Mouse (Mus musculus) heart, embryonic 16.5 days (tissue): ENCODE measurements at regions not wholly inside any gene's neighbourhood (a gene's known extent, or its start where the extent isn't known, plus 50 kb on each side); places are given as distances from the start of the nearest gene placed in this dataset.
"Not testable (repeated sequence)": the region's sequence is repeated elsewhere in the genome, so short reads cannot be mapped to it uniquely, and the experiment has no call there.

ENCODE experiments used
- ATAC-seq: fragments of 200-750 bp; cut with Nextera tagmentation; replicated peaks from 2 replicates; pipeline ENCODE4 v1.8.0; 2017; ENCODE audit warnings: moderate number of reproducible peaks; ENCODE audit not compliant: insufficient read depth, low FRiP score; ENCODE audit errors: extremely low read depth
- H3K27ac ChIP-seq: fragments of 300-500 bp; sonication (generic); 2 replicates; pipeline ENCODE4 v1.5.1; 2014; ENCODE audit warnings: mild to moderate bottlenecking, low read length, control low read depth, moderate library complexity
- H3K27me3 ChIP-seq: fragments of 300-500 bp; sonication (generic); 2 replicates; pipeline ENCODE4 v1.6.1; 2014; ENCODE audit warnings: low read length, mixed read lengths; ENCODE audit not compliant: control insufficient read depth, insufficient read depth
- H3K36me3 ChIP-seq: fragments of 300-500 bp; sonication (generic); 2 replicates; pipeline ENCODE4 v1.6.1; 2014; ENCODE audit not compliant: control insufficient read depth, insufficient read depth
- H3K4me1 ChIP-seq: fragments of 300-500 bp; sonication (generic); 2 replicates; pipeline ENCODE4 v1.6.1; 2014; ENCODE audit warnings: low read length, mixed read lengths; ENCODE audit not compliant: control insufficient read depth, insufficient read depth
- H3K4me2 ChIP-seq: fragments of 300-500 bp; sonication (generic); 2 replicates; pipeline ENCODE4 v1.6.1; 2014; ENCODE audit warnings: low read depth, mild to moderate bottlenecking, control low read depth, low read length
- H3K4me3 ChIP-seq: fragments of 300-500 bp; sonication (generic); 2 replicates; pipeline ENCODE4 v1.5.1; 2014; ENCODE audit warnings: mild to moderate bottlenecking, control low read depth, low read length
- H3K9ac ChIP-seq: fragments of 300-500 bp; sonication (generic); 2 replicates; pipeline ENCODE4 v1.6.1; 2014; ENCODE audit warnings: low read length, control low read depth
- H3K9me3 ChIP-seq: fragments of 300-500 bp; sonication (generic); replicated peaks from 2 replicates; pipeline ENCODE4 v1.6.1; 2016; ENCODE audit warnings: low read length; ENCODE audit not compliant: control insufficient read depth
- WGBS: fragments of 180-500 bp; shearing (Covaris S2); extraction: QIAGEN DNeasy Blood & Tissue Kit; methylation state at CpG from one replicate; pipeline ENCODE4 v1.1.7; 2014; 5-methylcytosine and 5-hydroxymethylcytosine counted together

GRCm38 (mm10) chr12:46636888-46637287 is 181.8 kb downstream of the Nova1 start:
- Histone ChIP-seq H3K36me3 (no peaks in the 10 kb centered on the region), H3K9ac (no peak overlapping the region), H3K9me3 (no peaks in the 10 kb centered on the region), H3K4me1 (peaks cover 3% of the 10 kb centered on the region; the same call in 1 of the 2 replicates), H3K27me3 (no peaks in the 10 kb centered on the region), H3K4me2 (no peak overlapping the region), H3K4me3 (no peak overlapping the region), H3K27ac (no peak overlapping the region)
- no peak for ATAC-seq

- Histone ChIP-seq H3K9me3 (no peaks in the 10 kb centered on the region), H3K36me3 (no peaks in the 10 kb centered on the region), H3K27ac (no peak overlapping the region), H3K4me1 (peaks cover 3% of the 10 kb centered on the region; the same call in 1 of the 2 replicates), H3K9ac (no peak overlapping the region), H3K4me2 (no peak overlapping the region), H3K4me3 (no peak overlapping the region), H3K27me3 (no peaks in the 10 kb centered on the region)
- ATAC-seq = peak; percentile 23; the same call in 1 of the 2 replicates
- 17% methylated on average over 6 of the region's 6 CpGs for WGBS
Measured at GRCm38 (mm10) chr12:46635125-46635772, 183.5 kb downstream of the Nova1 start.

- Histone ChIP-seq H3K36me3 (no peaks in the 10 kb centered on the region), H3K4me1 (peaks cover 3% of the 10 kb centered on the region; the same call in 1 of the 2 replicates), H3K27me3 (no peaks in the 10 kb centered on the region), H3K4me3 (no peak overlapping the region), H3K4me2 (no peak overlapping the region), H3K9ac (no peak overlapping the region), H3K9me3 (no peaks in the 10 kb centered on the region), H3K27ac (no peak overlapping the region)
- ATAC-seq = no peak
- 22% methylated on average over 1 of the region's 1 CpGs for WGBS
Measured at GRCm38 (mm10) chr12:46634771-46635124, 184.0 kb downstream of the Nova1 start.

GRCm38 (mm10) chr12:46632384-46632783 is 186.3 kb downstream of the Nova1 start:
- not testable (repeated sequence) for H3K4me3 ChIP-seq, H3K27me3 ChIP-seq, H3K9ac ChIP-seq, H3K36me3 ChIP-seq, H3K4me2 ChIP-seq, H3K9me3 ChIP-seq, ATAC-seq, H3K4me1 ChIP-seq, H3K27ac ChIP-seq

GRCm38 (mm10) chr12:46627320-46627719 is 191.4 kb downstream of the Nova1 start:
- Histone ChIP-seq H3K4me2 (no peak overlapping the region), H3K36me3 (no peaks in the 10 kb centered on the region), H3K4me3 (no peak overlapping the region), H3K9ac (no peak overlapping the region), H3K27ac (no peak overlapping the region), H3K27me3 (no peaks in the 10 kb centered on the region), H3K4me1 (no peaks in the 10 kb centered on the region), H3K9me3 (no peaks in the 10 kb centered on the region)
- ATAC-seq = no peak
- WGBS = 83% methylated on average over 2 of the region's 2 CpGs

- no peaks in the 10 kb centered on the region for H3K9me3 ChIP-seq
- no peak for ATAC-seq
- H3K27ac ChIP-seq = no peak overlapping the region
- H3K9ac ChIP-seq = no peak overlapping the region
- no peak overlapping the region for H3K4me2 ChIP-seq
- H3K36me3 ChIP-seq = no peaks in the 10 kb centered on the region
- no peaks in the 10 kb centered on the region for H3K4me1 ChIP-seq
- 65% methylated on average over 2 of the region's 2 CpGs for WGBS
- H3K4me3 ChIP-seq = no peak overlapping the region
- no peaks in the 10 kb centered on the region for H3K27me3 ChIP-seq
Measured at GRCm38 (mm10) chr12:46611439-46611838, 207.3 kb downstream of the Nova1 start.

GRCm38 (mm10) chr12:46609580-46610311 is 209.0 kb downstream of the Nova1 start:
- ATAC-seq = no peak
- 28% methylated on average over 12 of the region's 12 CpGs for WGBS

GRCm38 (mm10) chr12:46608290-46608910 is 210.3 kb downstream of the Nova1 start:
- Histone ChIP-seq H3K9me3 (no peaks in the 10 kb centered on the region), H3K27ac (no peak overlapping the region), H3K27me3 (no peaks in the 10 kb centered on the region), H3K9ac (no peak overlapping the region), H3K4me3 (no peak overlapping the region), H3K4me2 (no peak overlapping the region), H3K4me1 (no peaks in the 10 kb centered on the region), H3K36me3 (no peaks in the 10 kb centered on the region)
- WGBS = 81% methylated on average over 10 of the region's 10 CpGs
- ATAC-seq = no peak

More at GRCm38 (mm10) chr12:46609580-46610311, 209.0 kb downstream of the Nova1 start:
- H3K27me3 ChIP-seq = no peaks in the 10 kb centered on the region
- no peak overlapping the region for H3K9ac ChIP-seq
- H3K4me2 ChIP-seq = no peak overlapping the region
- H3K27ac ChIP-seq = no peak overlapping the region
- no peaks in the 10 kb centered on the region for H3K9me3 ChIP-seq
- H3K4me3 ChIP-seq = no peak overlapping the region
- H3K4me1 ChIP-seq = no peaks in the 10 kb centered on the region
- no peaks in the 10 kb centered on the region for H3K36me3 ChIP-seq

GRCm38 (mm10) chr12:46597200-46597599 is 221.5 kb downstream of the Nova1 start:
- no peaks in the 10 kb centered on the region for H3K4me1 ChIP-seq
- no peaks in the 10 kb centered on the region for H3K9me3 ChIP-seq
- H3K4me3 ChIP-seq = no peak overlapping the region
- no peak overlapping the region for H3K27ac ChIP-seq
- no peaks in the 10 kb centered on the region for H3K36me3 ChIP-seq
- ATAC-seq = no peak
- no peak overlapping the region for H3K4me2 ChIP-seq
- WGBS = 32% methylated on average over 4 of the region's 4 CpGs
- no peaks in the 10 kb centered on the region for H3K27me3 ChIP-seq
- no peak overlapping the region for H3K9ac ChIP-seq
